ENCODE assay signal across 13 mouse cellular contexts in genomic region chr2:26013674-26014073, GRCm38 (mm10). TPM values are rescaled to one million over a fixed set of nuclear protein-coding genes. Genes with fewer than 3 reads are reported as not detected.
DNase-seq lines count a peak whose midpoint lies in the region; ATAC-seq and TF ChIP-seq lines count a peak whose summit lies in the region.
"Had no signal": no experiment of that assay in that cellular context is flagged by ENCODE, and none has a peak within 500 bp of the region (broad histone marks: within the 10 kb centered on the region; RNA-seq: fewer than 3 reads in every experiment).

No protein-coding gene starts in this region.

- peaks cover 46% of the 10 kb centered on the region for H3K36me3 ChIP-seq in intestine, embryonic 15.5 days
- H3K36me3 ChIP-seq in intestine, postnatal 0 days (ENCODE audit: control insufficient read depth, insufficient read depth), result peaks cover 65% of the 10 kb centered on the region
- H3K36me3 ChIP-seq in liver, embryonic 13.5 days, result peaks cover 92% of the 10 kb centered on the region

- no peaks in the 10 kb centered on the region for H3K9me3 ChIP-seq in intestine, embryonic 15.5 days
- no peaks in the 10 kb centered on the region for H3K9me3 ChIP-seq in intestine, postnatal 0 days (ENCODE audit: control insufficient read depth)
- H3K9me3 ChIP-seq in liver, embryonic 13.5 days (replicated peaks), result no peaks in the 10 kb centered on the region
- H3K9me3 ChIP-seq: midbrain, embryonic 12.5 days had no signal

- H3K9ac ChIP-seq in intestine, embryonic 15.5 days, result no peak overlapping the region
- no peak overlapping the region for H3K9ac ChIP-seq in intestine, postnatal 0 days (ENCODE audit: low read depth, low read length)
- peak overlapping the region; percentile 94 for H3K9ac ChIP-seq in liver, embryonic 13.5 days
- H3K9ac ChIP-seq: midbrain, embryonic 12.5 days had no signal

- no peaks in the 10 kb centered on the region for H3K27me3 ChIP-seq in intestine, embryonic 15.5 days (replicated peaks)
- H3K27me3 ChIP-seq in intestine, postnatal 0 days (replicated peaks; ENCODE audit: control insufficient read depth, insufficient read depth, low read length), result no peaks in the 10 kb centered on the region
- no peaks in the 10 kb centered on the region for H3K27me3 ChIP-seq in liver, embryonic 13.5 days
- H3K27me3 ChIP-seq: midbrain, embryonic 12.5 days had no signal

- H3K4me2 ChIP-seq in intestine, embryonic 15.5 days (replicated peaks), result no peak overlapping the region
- no peak overlapping the region for H3K4me2 ChIP-seq in intestine, postnatal 0 days (replicated peaks; ENCODE audit: low read depth)
- H3K4me2 ChIP-seq in liver, embryonic 13.5 days, result peak overlapping the region; percentile 88
- H3K4me2 ChIP-seq: midbrain, embryonic 12.5 days had no signal

- TF ChIP-seq CTCF in intestine, postnatal 0 days (IDR thresholded peaks at IDR 0.05; ENCODE audit: low read depth), result no peak

- 89% methylated on average over 3 of the region's 3 CpGs for WGBS in intestine, embryonic 15.5 days
- WGBS in intestine, postnatal 0 days, result 67% methylated on average over 3 of the region's 3 CpGs
- whole genome bisulfite sequencing in liver, embryonic 13.5 days (ENCODE audit: insufficient replicate concordance), result 24% methylated on average over 3 of the region's 3 CpGs

- H3K4me3 ChIP-seq in intestine, embryonic 15.5 days (replicated peaks), result no peak overlapping the region
- H3K4me3 ChIP-seq in intestine, postnatal 0 days (ENCODE audit: low read depth, low read length), result no peak overlapping the region
- peak overlapping the region; percentile 70 for H3K4me3 ChIP-seq in liver, embryonic 13.5 days (replicated peaks)
- H3K4me3 ChIP-seq: midbrain, embryonic 12.5 days had no signal

- DNase-seq in c-Kit-positive CD71-positive TER-119-positive erythroid progenitor cells, embryonic 14.5 days (ENCODE audit: low spot score), result peak; percentile 93
- peak; percentile 91 for DNase-seq in liver, embryonic 13.5 days
- DNase-seq in spleen, postnatal 4 days (ENCODE audit: low spot score in 2 of 2), result peak; percentile 79 to 83
- no peak for DNase-seq in right cerebral cortex, adult 18-20 months
- no peak for DNase-seq in frontal cortex, postnatal 14 days (ENCODE audit: low spot score in 2 of 2)
- DNase-seq: cerebellum, postnatal 14 days; heart, adult 11 months; kidney, adult 8-10 months; lung, adult 2 months; thymus, postnatal 36 days had no signal

- no peaks in the 10 kb centered on the region for H3K4me1 ChIP-seq in intestine, embryonic 15.5 days (replicated peaks)
- H3K4me1 ChIP-seq in intestine, postnatal 0 days (replicated peaks; ENCODE audit: control insufficient read depth, insufficient read depth, low read length), result no peaks in the 10 kb centered on the region
- peaks cover 88% of the 10 kb centered on the region for H3K4me1 ChIP-seq in liver, embryonic 13.5 days (replicated peaks)
- H3K4me1 ChIP-seq: midbrain, embryonic 12.5 days had no signal

- no peak overlapping the region for H3K27ac ChIP-seq in intestine, embryonic 15.5 days
- no peak overlapping the region for H3K27ac ChIP-seq in intestine, postnatal 0 days (ENCODE audit: low read depth, low read length)
- H3K27ac ChIP-seq in liver, embryonic 13.5 days, result peak overlapping the region; percentile 99
- H3K27ac ChIP-seq: midbrain, embryonic 12.5 days had no signal

- peak; percentile 85 for ATAC-seq in intestine, embryonic 15.5 days
- no peak for ATAC-seq in intestine, postnatal 0 days
- ATAC-seq in liver, embryonic 13.5 days (ENCODE audit: low read depth), result peak; percentile 97

RNA-seq across cellular contexts. Expression of gene Ubac1, which starts 7.9 kb away (rescaled TPM):
- polyA plus RNA-seq in intestine, embryonic 15.5 days (2015; fragmentation: Nextera tagmentation; extraction: Ambion mirVana), result 82.2 and 84.1 TPM in 2 replicates
- 45.8 TPM in 2 replicates for polyA plus RNA-seq in intestine, postnatal 0 days (2015; fragmentation: Nextera tagmentation; extraction: Ambion mirVana)
- 488 and 502 TPM in 2 replicates for polyA plus RNA-seq in liver, embryonic 13.5 days (2015; fragmentation: Nextera tagmentation; extraction: Ambion mirVana)

RNA-seq across cellular contexts. Expression of gene Camsap1, which starts 30.6 kb away (rescaled TPM):
- 11.3 and 15.6 TPM in 2 replicates for polyA plus RNA-seq in intestine, embryonic 15.5 days (2015; fragmentation: Nextera tagmentation; extraction: Ambion mirVana)
- 3.5 and 4.9 TPM in 2 replicates for polyA plus RNA-seq in intestine, postnatal 0 days (2015; fragmentation: Nextera tagmentation; extraction: Ambion mirVana)
- 4.1 and 5.4 TPM in 2 replicates for polyA plus RNA-seq in liver, embryonic 13.5 days (2015; fragmentation: Nextera tagmentation; extraction: Ambion mirVana)

Comparison
In these comparisons a context has a peak if more than half of its experiments do, and no peak if none do; other contexts are left out.
1. DNase-seq: peak in c-Kit-positive CD71-positive TER-119-positive erythroid progenitor cells, embryonic 14.5 days (single experiment), liver, embryonic 13.5 days (single experiment) and spleen, postnatal 4 days (2 of 2); none in right cerebral cortex, adult 18-20 months (single experiment) and frontal cortex, postnatal 14 days (0 of 2).